Mouse (Mus musculus) thymus, postnatal 10 days (tissue): ENCODE data around the gene Gm17268.

ENCODE experiments used
- DNase-seq, 2 experiments: peaks; one replicate each; pipeline ENCODE4 v3.0.0; 2021; ENCODE audit warnings: low spot score in 2 of 2

Gene Gm17268

DNA sequence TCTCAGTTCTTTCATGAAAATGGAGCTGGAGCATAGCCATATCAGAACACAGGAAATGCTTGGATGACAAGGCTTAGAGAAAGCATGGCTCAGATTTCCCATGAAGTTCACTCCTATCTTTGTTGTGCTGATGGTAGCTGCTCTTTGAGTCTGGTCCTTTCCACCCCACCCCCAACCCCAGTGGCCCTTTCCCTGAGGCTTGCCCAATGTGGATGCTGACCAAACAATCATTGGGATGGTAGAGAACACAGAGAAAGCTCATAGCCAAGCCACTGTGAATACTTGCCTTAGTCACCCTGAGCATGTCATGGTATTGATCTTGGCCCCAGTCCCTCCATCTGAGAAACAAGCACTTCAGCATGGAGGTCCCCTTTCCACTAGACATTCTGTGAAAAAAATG, 6.2 kb downstream of the Gm17268 start:
- DNase-seq: no peak

DNA sequence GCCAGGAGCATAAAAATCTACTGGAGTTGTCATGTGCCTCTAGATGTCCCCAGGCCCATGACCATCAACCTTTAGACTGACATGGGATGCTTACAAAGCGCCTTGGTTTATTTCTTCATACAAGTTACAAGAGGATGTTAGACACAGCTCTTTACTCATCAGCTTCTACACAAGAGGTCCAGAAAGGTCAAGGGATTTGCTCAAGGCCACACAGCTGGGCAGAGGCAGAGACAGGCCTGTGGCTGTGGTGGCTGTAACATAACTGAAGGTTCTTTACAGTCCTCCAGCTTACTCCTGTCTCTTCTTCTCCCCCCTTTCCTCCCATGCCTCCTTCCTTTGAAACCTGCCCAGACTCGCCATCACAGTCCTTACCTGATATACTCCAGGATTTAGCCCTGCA, 8.2 kb downstream of the Gm17268 start:
- no peak for DNase-seq

DNA sequence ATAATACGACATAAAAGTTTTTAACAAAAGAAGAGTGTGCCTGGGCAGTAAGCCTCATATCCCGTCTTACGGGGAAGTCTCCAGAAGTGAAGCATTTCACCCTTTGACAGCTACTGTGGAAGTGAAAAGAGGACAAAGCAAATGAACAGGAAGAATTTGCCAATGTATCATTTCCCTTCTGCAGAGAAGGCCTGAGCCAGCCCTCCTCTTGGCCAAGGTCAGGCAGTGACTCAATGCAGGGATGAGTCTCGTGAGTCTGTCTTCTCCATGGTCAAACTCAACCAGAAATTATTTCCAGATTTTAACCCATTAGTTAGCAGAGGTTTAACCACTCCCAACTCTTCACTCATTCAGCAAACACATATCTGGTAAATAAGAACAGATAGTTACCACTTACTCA, 14.6 kb downstream of the Gm17268 start:
- DNase-seq: no peak

DNA sequence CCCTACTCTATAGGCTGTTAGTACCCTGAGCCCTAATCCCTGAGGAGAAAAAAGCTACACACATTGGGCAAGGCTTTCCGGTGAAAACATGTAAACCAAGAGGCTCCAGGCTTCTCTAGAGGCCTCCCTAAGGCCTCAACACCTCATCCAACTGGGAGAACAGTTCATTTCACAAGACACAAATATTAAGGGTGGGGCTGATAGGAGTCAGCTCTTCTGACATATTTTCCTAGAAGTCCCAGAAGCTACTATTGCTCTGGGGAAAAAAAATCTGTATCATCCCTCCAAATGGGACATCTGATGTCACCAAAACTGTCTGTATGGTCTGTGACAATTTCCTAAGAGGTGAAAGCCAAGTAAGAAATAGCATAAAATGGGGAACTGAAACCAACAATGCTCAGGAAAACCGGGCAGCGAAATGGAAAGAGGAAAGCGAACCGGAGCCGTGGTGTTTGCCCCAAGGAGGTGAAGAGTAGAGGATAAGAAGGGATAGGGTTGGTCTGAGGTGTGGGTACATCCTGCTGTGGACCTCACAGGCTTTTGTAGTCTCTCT, 15.8 kb downstream of the Gm17268 start:
- no peak for DNase-seq

DNA sequence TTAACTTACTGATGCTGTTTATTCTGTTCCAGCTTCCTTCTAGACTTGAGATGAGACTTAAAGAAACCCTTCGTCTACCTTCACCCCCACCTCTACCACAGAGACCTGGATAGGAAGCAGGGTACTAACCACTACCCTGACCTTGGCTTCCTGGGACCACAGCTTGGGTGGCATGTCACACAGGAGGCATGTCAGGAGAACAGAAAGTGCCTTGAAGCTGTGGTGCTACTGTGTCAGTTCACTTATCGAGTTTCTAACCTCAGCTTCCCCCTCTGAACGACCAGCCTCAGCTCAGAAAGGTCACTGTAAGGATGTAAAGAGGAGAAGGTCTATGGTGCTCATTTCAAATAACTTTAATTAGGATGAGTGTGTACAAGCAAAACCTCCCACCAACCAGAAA, 17.0 kb downstream of the Gm17268 start:
- DNase-seq: no peak

DNA sequence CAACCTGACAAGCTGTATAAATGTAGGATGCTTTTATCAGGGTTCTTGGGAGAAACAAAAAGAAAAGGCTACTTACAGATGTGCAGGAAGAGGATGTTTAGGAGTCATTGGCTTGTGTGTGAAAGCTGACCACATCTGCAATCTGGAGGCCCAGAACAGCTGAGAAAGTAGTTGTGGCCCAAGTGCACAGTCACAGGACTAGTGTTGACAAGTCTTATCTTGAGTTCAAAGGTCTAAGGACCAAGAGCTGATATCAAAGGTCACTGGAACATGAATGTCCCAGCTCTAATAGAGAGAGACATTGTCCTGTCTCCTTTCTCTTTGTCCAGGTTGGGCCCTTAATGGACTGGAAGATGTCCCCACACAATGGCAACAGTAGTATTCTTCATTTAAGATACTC, 18.6 kb downstream of the Gm17268 start:
- no peak for DNase-seq

DNA sequence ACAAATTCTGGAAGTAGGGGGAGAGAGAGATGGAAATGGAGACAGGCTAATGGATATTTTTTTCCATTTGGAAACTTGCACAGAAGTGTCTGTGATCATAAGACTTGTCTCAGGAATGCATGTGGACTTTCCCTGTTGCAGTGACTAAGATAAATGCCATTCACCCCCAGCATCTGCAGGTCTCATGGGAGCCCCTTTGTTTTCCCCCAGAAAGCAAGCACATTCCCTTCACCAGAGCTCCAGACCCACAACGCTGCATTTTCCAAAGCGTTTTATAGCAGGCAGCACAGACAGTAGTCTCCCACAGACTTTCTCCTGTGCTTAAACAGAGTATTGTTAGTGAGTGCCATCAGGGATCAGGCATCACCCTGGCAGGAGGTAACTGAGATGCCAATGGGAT, 19.0 kb downstream of the Gm17268 start:
- DNase-seq: no peak

DNA sequence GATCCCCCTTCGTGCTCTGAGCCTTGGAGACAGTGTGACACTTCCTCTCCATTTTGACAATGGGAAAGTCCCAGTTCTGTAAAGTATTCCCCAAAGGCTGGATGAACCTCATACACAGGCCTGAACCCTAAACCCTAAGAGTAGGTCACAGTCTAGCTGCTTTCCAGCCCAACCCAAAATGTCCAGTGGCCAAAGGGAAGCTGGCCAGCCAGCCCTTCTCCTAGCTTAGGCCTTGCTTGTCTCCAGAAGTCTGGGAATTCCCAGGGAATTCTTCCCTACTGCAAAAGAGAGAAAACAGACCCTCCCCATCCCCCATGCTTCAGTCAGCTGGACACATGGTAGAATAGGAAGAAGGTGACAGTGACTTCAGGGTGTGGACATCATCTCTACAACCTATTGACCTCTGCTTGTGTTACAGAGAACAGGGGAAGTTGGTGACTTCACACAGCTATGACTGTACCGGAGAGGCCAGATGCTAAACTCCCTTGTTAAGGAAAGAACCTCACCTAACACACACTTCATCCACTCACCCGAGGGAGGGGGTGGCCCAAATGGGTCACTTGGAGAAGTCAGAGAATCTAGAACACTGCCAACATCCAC, 22.1 kb downstream of the Gm17268 start:
- DNase-seq: no peak

DNA sequence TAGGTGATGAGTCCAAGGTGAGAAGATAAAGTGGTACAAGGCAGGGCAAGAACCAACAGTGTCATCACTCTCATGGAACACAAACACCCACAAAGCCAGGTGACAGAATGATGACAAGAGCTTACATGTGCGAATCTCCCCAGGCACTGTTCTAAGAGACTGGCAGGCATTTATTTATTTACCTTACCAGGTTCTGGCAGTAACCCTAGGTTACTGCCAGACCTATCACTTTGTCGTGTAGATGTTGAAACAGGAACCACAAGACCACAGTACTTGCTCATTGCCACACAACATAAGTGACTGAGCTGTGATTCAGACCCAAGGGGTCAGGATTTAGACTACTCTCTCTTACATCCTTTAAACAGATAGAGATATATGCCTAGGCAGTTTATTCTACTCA, 23.3 kb downstream of the Gm17268 start:
- DNase-seq: no peak

DNA sequence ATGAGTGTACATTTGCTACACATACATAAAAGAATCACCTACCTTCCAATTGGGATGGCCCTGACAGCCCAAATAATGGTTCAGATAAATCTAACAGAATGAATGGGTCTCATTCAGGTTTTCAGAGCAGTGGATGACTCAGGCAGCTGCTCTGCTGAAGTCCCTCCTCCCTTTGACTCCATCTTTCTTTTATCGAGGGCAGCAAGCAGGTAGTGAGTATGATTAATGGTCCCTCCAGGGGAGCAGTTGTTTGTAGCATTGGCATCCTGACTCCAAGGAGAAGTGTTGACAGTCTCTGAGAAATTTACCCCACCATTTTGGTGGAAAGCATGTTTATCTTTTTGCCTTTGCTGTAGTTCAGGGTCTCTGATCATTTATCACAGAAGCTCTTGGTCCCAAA, 24.6 kb downstream of the Gm17268 start:
- DNase-seq: no peak

DNA sequence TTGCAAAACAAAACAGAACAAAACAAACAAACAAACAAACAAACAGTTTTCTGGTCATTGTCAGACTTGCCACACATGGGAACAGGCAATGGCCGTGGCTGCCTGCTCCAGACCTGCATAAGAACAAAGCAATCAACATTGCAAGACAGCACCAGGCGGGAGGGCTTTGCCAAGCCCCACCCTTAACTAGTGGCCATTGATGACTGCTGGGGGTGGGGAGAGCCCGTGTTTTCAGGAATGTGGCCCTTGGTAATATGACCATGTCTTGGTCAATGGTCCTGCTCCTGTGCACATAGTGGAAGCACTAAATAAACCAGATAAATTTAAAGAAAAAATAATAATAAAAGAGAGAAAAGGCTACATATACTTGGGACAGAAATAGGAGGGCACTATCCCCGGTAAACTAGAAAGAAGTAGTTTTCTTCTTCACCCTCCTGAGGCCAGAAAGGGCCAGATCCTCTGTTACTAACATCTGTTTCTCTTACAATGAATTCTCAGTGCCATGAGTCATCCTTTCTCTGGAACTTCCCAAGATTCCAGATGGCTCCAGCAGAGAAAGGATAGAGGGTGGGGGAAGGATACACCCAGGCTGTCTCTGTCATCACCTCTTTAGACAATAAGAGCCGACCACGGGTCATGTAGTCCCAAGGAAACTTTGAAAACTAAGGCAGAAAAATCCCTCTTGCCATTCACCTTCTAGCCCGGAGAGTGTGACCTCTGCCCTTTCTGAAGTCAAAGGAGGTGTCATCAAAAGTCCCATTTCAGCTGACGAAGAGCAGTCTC, 26.8 kb downstream of the Gm17268 start:
- no peak for DNase-seq

DNA sequence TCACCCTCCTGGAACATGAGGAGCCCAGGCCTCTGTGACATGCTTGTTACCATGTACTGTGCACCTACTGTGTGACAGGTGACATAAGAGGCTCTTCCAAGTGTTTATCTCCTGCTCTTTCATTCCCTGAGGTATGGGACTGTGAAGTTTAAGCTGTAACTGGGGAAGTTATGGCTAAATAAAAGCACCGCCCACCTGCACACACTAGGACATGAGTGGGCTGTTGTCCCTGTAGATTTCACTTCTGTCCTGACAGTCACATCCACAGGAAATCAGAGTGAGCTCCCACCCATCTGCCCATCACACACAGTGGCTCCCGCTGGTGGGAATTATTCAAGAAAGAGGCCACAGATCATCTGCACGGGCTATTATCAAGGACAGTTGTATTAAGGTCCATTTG, 28.2 kb downstream of the Gm17268 start:
- no peak for DNase-seq

DNA sequence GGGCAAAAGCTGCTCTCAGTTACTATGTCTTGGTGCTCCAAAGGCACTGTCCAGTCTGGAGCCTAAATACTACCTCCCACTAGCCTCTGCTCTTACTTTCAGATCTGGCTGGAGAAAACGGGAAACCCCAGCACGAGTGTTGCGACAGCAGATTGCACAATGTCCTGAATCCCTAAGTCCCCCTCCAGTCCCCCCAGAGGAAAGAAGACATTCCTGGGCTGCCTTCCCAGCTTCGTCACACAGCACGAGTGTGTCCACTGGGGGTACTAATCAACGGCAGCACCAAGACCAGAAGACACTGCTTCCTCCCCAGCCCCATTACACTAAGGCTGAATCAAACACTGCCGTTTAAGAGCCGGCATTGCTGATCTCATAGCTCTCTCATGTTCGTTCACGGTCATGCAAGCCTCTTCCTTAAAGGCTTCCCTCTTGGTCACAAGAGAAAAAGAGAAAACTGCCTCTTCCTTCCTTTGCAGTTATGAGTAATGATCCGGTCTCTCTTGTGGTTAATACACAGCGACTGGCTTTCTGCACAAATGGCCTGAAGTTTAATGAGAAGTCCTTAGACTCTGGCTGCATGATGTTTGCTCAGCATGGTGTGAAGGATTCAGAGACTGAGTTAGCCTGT, 31.5 kb downstream of the Gm17268 start:
- no peak for DNase-seq

DNA sequence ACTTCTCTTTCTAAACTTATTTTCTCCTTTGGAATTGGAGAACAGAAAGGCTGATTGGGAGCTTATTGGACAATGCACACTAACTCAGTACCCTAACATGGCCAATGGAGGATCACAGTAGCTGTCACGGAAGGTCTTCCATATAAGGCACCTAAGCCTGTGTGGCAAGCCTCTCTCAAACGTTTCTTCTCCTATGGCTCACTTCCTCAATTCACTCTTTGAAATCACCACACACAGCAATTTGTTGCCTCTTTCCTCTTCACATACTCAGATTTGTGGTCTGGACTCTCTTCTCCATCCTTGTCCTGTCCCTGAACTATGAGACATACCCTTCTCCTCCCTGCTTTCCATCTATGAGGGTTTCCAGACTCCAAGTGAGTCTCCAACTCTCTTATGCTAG, 33.6 kb downstream of the Gm17268 start:
- no peak for DNase-seq

DNA sequence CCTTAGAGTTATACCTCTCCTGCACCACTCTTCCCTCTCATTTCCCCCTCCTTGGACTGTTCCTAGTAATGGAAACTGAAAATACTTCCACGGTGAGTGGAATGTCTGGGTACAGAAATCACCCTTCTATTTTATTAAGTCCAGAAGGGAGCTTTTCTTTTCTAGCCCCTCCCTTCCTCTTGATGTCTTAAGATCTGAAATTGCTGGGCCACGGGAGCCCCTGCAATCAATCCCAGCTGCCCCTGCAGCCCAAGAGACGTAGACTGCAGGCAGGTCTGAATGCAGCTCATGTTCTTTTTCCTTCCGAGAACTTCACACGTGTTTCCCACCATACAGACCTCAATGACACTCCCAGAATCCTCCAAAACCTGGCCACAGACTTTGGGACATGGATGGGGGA, 37.8 kb downstream of the Gm17268 start:
- DNase-seq: no peak

DNA sequence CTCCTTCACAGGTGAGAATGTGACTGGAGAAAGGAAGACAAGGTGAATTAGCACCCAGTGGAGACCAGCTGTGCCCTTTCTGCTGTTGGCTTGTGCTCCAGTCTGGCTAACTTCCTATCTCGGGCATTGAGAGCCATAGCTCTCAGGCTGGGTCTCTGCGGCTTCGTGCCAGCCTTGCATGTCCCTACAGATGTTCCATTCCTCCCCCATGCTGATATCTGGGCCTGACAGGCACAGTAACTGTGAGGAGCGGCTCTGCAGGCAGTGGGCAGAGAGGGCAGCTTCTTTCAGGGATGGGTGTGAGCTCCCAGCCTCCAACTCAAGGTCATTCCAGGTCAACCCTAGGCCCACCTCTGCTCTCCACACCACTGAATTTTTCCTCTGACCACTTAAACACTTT, 38.9 kb downstream of the Gm17268 start:
- no peak for DNase-seq

DNA sequence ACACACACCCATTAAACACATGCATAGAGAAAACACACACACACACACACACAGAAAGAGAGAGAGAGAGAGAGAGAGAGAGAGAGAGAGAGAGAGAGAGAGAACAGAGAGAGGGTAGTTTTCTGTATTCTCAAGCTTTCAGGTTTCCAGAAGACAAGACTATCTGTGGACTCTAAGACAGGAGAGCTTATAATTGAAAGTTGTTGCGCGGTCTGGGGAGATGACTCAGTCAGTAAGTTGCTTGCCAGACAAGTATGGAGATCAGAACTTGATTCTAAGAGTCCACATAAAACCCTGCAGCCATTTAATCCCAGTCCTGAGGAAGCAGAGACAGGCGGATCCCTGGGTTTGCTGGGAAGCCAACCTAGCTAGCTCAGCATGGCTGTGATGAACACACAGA, 39.7 kb downstream of the Gm17268 start:
- no peak for DNase-seq

DNA sequence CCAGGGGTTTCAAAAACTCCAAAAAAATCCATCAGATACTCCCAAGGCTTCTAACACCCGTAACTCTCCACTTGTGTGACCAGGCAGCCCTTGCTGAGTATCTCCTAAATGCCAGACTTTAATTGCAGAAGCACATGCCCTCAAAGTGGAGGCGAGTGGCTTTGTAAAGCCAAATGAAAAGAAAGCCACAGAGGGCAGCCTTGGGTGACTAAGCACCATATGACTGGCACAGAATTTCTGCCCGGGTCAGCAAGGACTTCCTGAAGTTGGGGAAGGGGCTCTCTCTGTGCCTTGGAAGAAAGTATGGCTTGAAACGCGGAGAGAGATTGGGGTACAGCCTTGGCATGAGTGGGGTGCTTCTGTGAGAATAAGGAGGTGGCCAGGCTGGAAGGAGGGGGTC, 41.3 kb downstream of the Gm17268 start:
- DNase-seq: no peak

DNA sequence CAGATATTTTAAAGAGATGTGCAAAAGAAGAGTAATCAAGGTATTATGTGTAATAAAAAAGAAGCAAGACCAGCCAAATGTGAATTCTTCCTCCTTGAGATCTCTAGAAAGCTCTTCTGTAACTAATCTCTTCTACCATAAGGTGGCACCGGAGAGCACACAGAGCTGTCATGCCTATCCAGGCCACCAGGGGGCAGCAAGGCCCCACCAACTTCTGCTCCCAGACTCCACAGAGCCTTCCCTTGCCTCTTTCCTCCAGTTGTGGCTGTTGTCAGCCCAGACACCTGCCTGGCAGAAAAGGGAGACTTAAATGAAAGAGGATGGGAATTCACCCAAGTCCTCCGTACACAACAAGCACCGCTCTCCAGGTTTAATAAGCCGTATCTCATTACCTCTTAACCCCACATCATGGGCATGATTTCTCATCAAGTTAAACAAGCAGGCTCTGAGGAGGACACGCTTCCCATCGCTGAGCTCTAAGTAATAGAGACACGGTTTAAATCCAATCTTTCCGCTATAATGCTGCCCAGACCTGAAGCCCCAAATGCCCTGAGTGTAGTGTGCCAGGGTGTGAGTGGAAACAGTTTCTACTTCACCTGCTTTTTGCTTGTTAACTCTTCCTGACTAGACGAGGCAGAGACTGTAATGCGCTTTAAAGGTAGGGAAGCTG, 42.1 kb downstream of the Gm17268 start:
- DNase-seq: peak in 1 of 2 experiments; percentile 53

DNA sequence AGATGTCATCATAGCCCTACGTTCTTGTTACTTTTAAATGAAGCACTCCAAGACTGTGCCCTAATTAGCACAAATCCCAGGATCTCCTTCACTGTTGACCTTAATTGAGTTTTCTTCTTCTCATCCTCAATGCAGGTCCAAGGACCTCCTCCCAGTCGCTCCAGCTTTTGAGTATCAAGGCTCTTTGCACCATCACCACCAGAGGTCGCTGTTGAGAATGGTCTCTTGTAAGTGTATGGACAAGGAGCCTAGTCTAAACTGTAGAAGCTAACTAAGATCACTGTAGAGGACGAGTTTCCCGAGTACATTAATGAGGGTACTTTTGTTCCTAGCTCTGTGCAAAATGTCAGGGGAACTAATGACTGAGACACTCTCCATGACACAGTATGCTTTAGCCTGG, 55.2 kb downstream of the Gm17268 start:
- peak; percentile 8 to 65 for DNase-seq

DNA sequence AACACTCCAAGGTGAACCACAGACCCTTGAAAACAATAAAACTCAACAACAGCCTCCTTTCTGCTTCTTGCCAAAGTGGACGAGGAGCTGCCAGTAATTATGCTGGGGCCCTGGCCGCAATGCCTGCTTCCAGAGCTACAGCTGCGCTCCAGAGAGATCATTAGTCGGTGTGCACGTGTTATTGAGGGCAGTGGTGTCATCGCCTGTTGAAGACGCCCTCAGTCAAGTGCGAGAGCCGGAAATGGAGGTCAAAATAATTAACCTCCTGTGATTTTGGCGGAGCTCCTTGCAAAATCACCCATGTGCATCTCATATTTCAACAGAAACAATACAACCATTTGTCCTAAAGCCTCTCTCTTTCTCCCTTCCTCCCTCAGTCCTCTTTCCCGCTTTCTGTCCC, 56.2 kb downstream of the Gm17268 start:
- DNase-seq: no peak
